Mouse (Mus musculus) myocyte (in vitro differentiated cells): Measurements from ENCODE around the gene Fam92b.

Experiments used
- CEBPB ChIP-seq: IDR thresholded peaks from 2 replicates; pipeline ENCODE4 v1.6.1; 2011; ENCODE audit warnings: mild to moderate bottlenecking, moderate library complexity; ENCODE audit not compliant: poor library complexity, insufficient read depth, severe bottlenecking
- E2F4 ChIP-seq: IDR thresholded peaks from one replicate; pipeline ENCODE4 v1.6.1; 2011; ENCODE audit warnings: mild to moderate bottlenecking, control low read depth, moderate library complexity; ENCODE audit not compliant: insufficient read depth
- MYOG ChIP-seq, 3 experiments: IDR thresholded peaks; one replicate each; pipeline ENCODE4 v1.6.1; 2011; ENCODE audit warnings: control low read depth in 2 of 3, low read depth in 2 of 3, mild to moderate bottlenecking in 2 of 3; ENCODE audit not compliant: insufficient read length in 2 of 3, control insufficient read depth in 1 of 3, insufficient read depth in 1 of 3
- POLR2A ChIP-seq: IDR thresholded peaks from one replicate; pipeline ENCODE4 v1.6.1; 2011; ENCODE audit warnings: low read depth, mild to moderate bottlenecking, control low read depth, moderate library complexity; ENCODE audit not compliant: insufficient read length
- SRF ChIP-seq: IDR thresholded peaks from one replicate; pipeline ENCODE4 v1.6.1; 2011; ENCODE audit warnings: low read depth; ENCODE audit not compliant: control insufficient read depth, insufficient read length
- TCF12 ChIP-seq: IDR thresholded peaks from one replicate; pipeline ENCODE4 v1.6.1; 2011; ENCODE audit warnings: mild to moderate bottlenecking, control low read depth; ENCODE audit not compliant: poor library complexity, insufficient read depth, severe bottlenecking
- USF1 ChIP-seq: IDR thresholded peaks from one replicate; pipeline ENCODE4 v1.6.1; 2011; ENCODE audit warnings: low read depth, mild to moderate bottlenecking, control low read depth, moderate library complexity

DNA sequence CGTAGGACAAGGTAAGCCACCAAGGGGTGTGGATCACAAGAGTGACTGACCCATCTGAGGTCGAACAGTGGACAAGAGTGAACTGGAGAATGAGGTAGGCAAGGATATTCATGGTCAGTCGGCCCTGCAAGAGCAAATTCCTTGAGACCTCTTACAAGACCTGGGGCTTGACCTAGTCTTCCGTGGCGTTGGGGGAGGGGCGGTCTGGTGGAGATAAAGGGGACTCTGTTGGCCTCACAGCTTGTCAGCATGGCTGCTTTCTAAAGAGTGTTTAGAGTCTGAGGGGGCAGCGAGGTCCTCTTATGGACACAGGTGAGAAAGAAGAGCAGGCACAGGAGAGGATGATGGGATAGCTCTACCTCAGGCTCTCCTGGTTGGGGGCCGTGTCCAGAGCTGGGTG lies 8.1 kb downstream of the Fam92b start:
- TF ChIP-seq POLR2A (no peak), TCF12 (no peak), SRF (no peak), E2F4 (no peak), USF1 (no peak), MYOG (IDR thresholded peaks at IDR 0.05; ENCODE audit: control insufficient read depth in 1 of 3, insufficient read depth in 1 of 3, insufficient read length in 2 of 3, low read depth in 2 of 3) (no peak), CEBPB (no peak)
